Mouse (Mus musculus) neural tube, embryonic 14.5 days (tissue): ENCODE results near the gene Gm4737. TPM values are rescaled to one million over a fixed set of nuclear protein-coding genes. Genes with fewer than 3 reads are reported as not detected.

Experiments used
- polyA plus RNA-seq: library from polyadenylated mRNA; unstranded; fragments of >200 nt; fragmentation: Nextera tagmentation; extraction: Ambion mirVana; gene quantifications from 2 replicates; pipeline ENCODE4 v1.2.1, GENCODE M21; 2014

The Gm4737 gene
- polyA plus RNA-seq, 1 experiment from 2014 or later: 1.8 TPM

Other genes starting within 250 kb of the Gm4737 start
- 4.2 and 9.9 TPM in 2 replicates for gene Phldb2, start 201.5 kb downstream of the Gm4737 start, polyA plus RNA-seq
- 14.0 and 15.1 TPM in 2 replicates for gene Plcxd2, start 144.9 kb downstream of the Gm4737 start, polyA plus RNA-seq
- 0.12 TPM in 1 of 2 replicates, not detected in the other for gene Cd96, start 34.8 kb downstream of the Gm4737 start, polyA plus RNA-seq